Mouse (Mus musculus) CH12.LX (cell line): ENCODE results near the gene Prickle2.

Experiments
- BHLHE40 ChIP-seq: IDR thresholded peaks from 2 replicates; pipeline ENCODE4 v1.6.1; 2011; ENCODE audit warnings: mild to moderate bottlenecking, low read depth, low read length, improper control_type of control experiment
- CTCF ChIP-seq, 2 experiments: IDR thresholded peaks in 1 of 2; conservative IDR thresholded peaks in 1 of 2; 2 replicates each; pipeline ENCODE4 v1.5.1; 2011 to 2012; ENCODE audit warnings: low read depth in 2 of 2, low read length in 2 of 2, improper control_type of control experiment in 1 of 2, inconsistent platforms in 1 of 2, mild to moderate bottlenecking in 1 of 2, moderate library complexity in 1 of 2
- EP300 ChIP-seq: IDR thresholded peaks from 2 replicates; pipeline ENCODE4 v1.6.1; 2011; ENCODE audit warnings: low read length, improper control_type of control experiment
- MAFK ChIP-seq: IDR thresholded peaks from 2 replicates; pipeline ENCODE4 v1.6.1; 2011; ENCODE audit warnings: low read length, improper control_type of control experiment; ENCODE audit not compliant: insufficient replicate concordance
- MYC ChIP-seq: IDR thresholded peaks from 2 replicates; pipeline ENCODE4 v1.6.1; 2011; ENCODE audit warnings: low read depth, mild to moderate bottlenecking, improper control_type of control experiment, low read length
- PAX5 ChIP-seq: IDR thresholded peaks from 2 replicates; pipeline ENCODE4 v1.6.1; 2012; ENCODE audit warnings: low read length, inconsistent platforms, mixed read lengths
- POLR2A ChIP-seq: IDR thresholded peaks from 2 replicates; pipeline ENCODE4 v1.6.1; 2011; ENCODE audit warnings: low read depth, mild to moderate bottlenecking, improper control_type of control experiment, low read length
- POLR2AphosphoS2 ChIP-seq: IDR thresholded peaks from 2 replicates; pipeline ENCODE4 v1.6.1; 2011; ENCODE audit warnings: low read depth, low read length, improper control_type of control experiment
- SMC3 ChIP-seq: IDR thresholded peaks from 2 replicates; pipeline ENCODE4 v1.6.1; 2011; ENCODE audit warnings: low read depth, low read length, improper control_type of control experiment
- USF1 ChIP-seq: IDR thresholded peaks from 2 replicates; pipeline ENCODE4 v1.6.1; 2014; ENCODE audit warnings: low read depth, mild to moderate bottlenecking, inconsistent platforms, low read length, improper control_type of control experiment
- USF2 ChIP-seq: conservative IDR thresholded peaks from 2 replicates; pipeline ENCODE4 v1.6.1; 2011; ENCODE audit warnings: low read depth, low read length, improper control_type of control experiment
- ZKSCAN1 ChIP-seq: IDR thresholded peaks from 2 replicates; pipeline ENCODE4 v1.6.1; 2012; ENCODE audit warnings: low read depth, inconsistent platforms, low read length, improper control_type of control experiment, borderline replicate concordance
- ZMIZ1 ChIP-seq: IDR thresholded peaks from 2 replicates; pipeline ENCODE4 v1.6.1; 2012; ENCODE audit warnings: low read depth, mild to moderate bottlenecking, inconsistent platforms, low read length, improper control_type of control experiment
- ZNF384 ChIP-seq: IDR thresholded peaks from 2 replicates; pipeline ENCODE4 v1.6.1; 2012; ENCODE audit warnings: low read depth, low read length, improper control_type of control experiment, inconsistent platforms

DNA sequence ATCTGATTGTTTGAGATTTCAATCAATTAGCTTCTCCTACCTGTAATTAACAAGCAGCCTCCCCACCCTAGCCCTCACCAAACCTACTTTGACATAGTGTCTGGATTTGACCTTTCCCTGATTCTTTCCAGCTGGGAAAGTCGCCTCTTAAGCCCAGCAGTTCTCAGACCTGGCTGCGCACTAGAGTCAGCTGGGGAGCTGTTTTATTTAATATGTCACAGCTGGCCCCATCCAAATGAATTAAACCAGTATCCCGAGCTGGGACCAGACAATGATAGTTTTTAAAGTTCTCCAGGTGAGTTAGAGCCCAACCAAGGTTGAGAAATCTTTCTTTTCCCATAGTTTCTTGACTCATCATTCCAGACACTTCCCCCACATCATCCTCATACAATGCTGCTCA lies 9.9 kb upstream of the Prickle2 start:
- TF ChIP-seq PAX5 (no peak), EP300 (no peak), ZMIZ1 (no peak), ZKSCAN1 (no peak), ZNF384 (no peak), CTCF (conservative IDR thresholded peaks at IDR 0.05 in 1 of 2, IDR thresholded peaks at IDR 0.05 in 1 of 2; ENCODE audit: low read depth in 2 of 2, low read length in 2 of 2) (no peak), POLR2A (no peak), POLR2AphosphoS2 (no peak), USF1 (no peak), MAFK (no peak), BHLHE40 (no peak), SMC3 (no peak), MYC (no peak), USF2 (no peak)
